Mouse (Mus musculus) heart, adult 2 months (tissue): Measurements from ENCODE around the gene Bmpr1b.

Experiments used
- CTCF ChIP-seq: fragments of 200-600 bp; IDR thresholded peaks from 2 replicates; pipeline ENCODE4 v1.8.1; 2022; ENCODE audit warnings: antibody characterized with exemption, mild to moderate bottlenecking, moderate library complexity
- EP300 ChIP-seq: fragments of 200-500 bp; IDR thresholded peaks from 2 replicates; pipeline ENCODE4 v1.6.1; 2011; ENCODE audit warnings: low read depth, low read length, control low read depth; ENCODE audit not compliant: insufficient read depth
- POLR2A ChIP-seq: fragments of 200-500 bp; IDR thresholded peaks from 2 replicates; pipeline ENCODE4 v1.6.1; 2011; ENCODE audit warnings: mild to moderate bottlenecking, low read depth, low read length, control low read depth; ENCODE audit not compliant: insufficient read depth

- TF ChIP-seq CTCF (no peak), POLR2A (no peak), EP300 (no peak)
Measured at GRCm38 (mm10) chr3:142168251-142168862, 868 bp downstream of the Bmpr1b start.
